Mouse (Mus musculus): ENCODE results near the gene Sit1. TPM values are rescaled to one million over a fixed set of nuclear protein-coding genes. Genes with fewer than 3 reads are reported as not detected.

The Sit1 gene
- polyA plus RNA-seq, 1 experiment, result 17.1 TPM

DNA sequence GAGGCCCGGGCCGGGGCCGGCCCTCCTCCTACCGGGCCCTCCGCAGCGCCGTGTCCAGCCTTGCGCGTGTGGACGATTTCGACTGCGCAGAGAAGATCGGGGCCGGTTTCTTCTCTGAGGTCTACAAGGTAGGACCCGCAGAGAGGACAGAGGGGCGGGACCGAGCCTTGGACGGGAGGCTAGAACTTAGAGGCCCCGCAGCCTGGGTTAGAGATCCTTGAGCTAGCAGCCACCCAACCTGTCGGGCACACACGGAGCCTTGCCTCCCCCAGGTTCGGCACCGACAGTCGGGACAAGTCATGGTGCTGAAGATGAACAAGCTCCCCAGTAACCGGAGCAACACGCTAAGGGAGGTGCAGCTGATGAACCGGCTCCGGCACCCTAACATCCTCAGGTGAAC, 40.0 kb downstream of the Sit1 start:
- Histone ChIP-seq H3K36me3 (ENCODE audit: control insufficient read depth, insufficient read depth, low read length) (peaks cover 23% of the 10 kb centered on the region), H3K27me3 (ENCODE audit: control insufficient read depth, insufficient read depth, low read length) (no peaks in the 10 kb centered on the region), H3K27ac (ENCODE audit: insufficient read depth, low read length) (peak overlapping the region; percentile 19), H3K4me1 (ENCODE audit: control insufficient read depth, insufficient read depth, insufficient read length) (no peaks in the 10 kb centered on the region), H3K4me3 (ENCODE audit: extremely low read depth, insufficient read depth, insufficient read length) (peak overlapping the region; percentile 65)
- 4% methylated on average over 28 of the region's 28 CpGs for WGBS
- DNase-seq (ENCODE audit: low read depth in 1 of 2, low spot score in 2 of 2), result peak in 1 of 2 experiments; percentile 30
- TF ChIP-seq CTCF (IDR thresholded peaks at IDR 0.05; ENCODE audit: extremely low read depth, insufficient read depth, insufficient read length, insufficient replicate concordance), result no peak
- TF ChIP-seq POLR2A (IDR thresholded peaks at IDR 0.05; ENCODE audit: low read depth, low read length), result no peak

DNA sequence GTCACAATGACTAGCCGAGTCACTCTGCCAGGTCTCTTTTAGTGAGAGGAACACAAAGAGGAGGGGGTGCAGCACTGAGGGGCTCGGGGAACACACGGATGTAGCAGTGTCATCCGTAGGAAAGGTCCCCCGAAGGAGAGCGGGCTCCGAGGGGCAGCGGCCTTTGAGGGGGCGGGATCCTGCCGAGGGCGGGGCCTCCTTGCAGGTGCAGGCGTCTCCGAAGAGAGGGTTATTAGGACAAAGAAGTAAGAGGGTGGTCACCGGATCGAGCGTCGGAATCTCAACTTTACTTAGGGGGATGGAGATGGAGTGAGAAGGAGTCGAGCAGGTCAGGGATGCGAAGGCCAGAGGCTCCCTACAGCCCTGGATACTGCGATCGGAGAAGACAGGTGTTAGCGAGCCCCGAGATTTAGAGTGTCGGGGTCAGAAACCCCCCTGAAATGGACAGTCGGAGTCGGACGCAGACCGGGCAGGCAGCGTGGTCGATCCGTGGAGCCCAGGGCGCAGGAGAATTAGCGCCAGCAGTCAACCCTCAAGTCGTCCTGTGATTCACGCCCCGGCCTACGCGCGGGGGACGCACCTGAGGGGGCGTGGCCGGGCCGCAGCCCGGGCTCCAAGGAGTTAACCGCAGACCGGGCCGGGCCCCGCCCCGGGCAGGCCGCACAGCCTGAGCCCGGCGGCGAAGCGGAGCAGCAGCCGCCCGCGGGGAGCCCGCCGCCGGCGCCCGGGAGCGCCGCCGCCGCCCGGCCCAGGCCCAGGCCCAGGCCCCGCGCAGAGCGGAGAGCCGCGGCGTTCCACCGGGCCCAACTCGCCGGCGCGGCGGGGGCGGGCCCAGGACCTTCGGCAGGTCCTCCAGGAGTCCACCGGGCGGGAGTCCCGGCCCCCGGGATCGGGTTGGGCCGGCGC, 40.8 kb downstream of the Sit1 start:
- H3K4me3 ChIP-seq (ENCODE audit: extremely low read depth, insufficient read depth, insufficient read length), result peak overlapping the region; percentile 65
- no peaks in the 10 kb centered on the region for H3K4me1 ChIP-seq (ENCODE audit: control insufficient read depth, insufficient read depth, insufficient read length)
- WGBS, result under 1% methylated on average over 84 of the region's 88 CpGs
- peak overlapping the region; percentile 91 for H3K27ac ChIP-seq (ENCODE audit: insufficient read depth, low read length)
- TF ChIP-seq CTCF (IDR thresholded peaks at IDR 0.05; ENCODE audit: extremely low read depth, insufficient read depth, insufficient read length, insufficient replicate concordance) (no peak), POLR2A (IDR thresholded peaks at IDR 0.05; ENCODE audit: low read depth, low read length) (no peak; the same call in 1 of the 2 replicates)
- peak; percentile 59 to 81 for DNase-seq (ENCODE audit: low read depth in 1 of 2, low spot score in 2 of 2)
- peaks cover 21% of the 10 kb centered on the region for H3K36me3 ChIP-seq (ENCODE audit: control insufficient read depth, insufficient read depth, low read length)
- no peaks in the 10 kb centered on the region for H3K27me3 ChIP-seq (ENCODE audit: control insufficient read depth, insufficient read depth, low read length)

DNA sequence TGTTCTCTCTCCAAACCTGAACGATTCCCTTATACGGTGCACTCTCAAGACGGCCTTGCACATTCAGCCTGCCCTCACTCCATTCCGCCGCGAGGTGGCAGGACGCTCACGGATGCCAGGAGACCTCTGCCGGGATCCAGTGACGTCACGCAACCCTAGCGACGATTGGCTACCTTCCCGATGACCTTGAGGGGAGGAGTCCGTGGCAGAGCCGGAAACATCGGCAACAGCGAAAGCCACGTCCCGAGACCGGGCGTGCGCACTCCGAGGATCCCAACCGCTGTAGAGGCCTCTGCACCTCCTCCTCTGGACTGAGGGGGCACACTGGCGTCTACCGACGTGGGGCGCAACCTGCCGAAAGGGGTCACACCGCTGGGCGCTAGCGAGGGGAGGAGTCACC, 41.5 kb downstream of the Sit1 start:
- DNase-seq (ENCODE audit: low read depth in 1 of 2, low spot score in 2 of 2), result peak; percentile 99
- WGBS, result under 1% methylated on average over 33 of the region's 33 CpGs
- peak overlapping the region; percentile 65 for H3K4me3 ChIP-seq (ENCODE audit: extremely low read depth, insufficient read depth, insufficient read length)
- TF ChIP-seq POLR2A (IDR thresholded peaks at IDR 0.05; ENCODE audit: low read depth, low read length) (peak; percentile 95), CTCF (IDR thresholded peaks at IDR 0.05; ENCODE audit: extremely low read depth, insufficient read depth, insufficient read length, insufficient replicate concordance) (peak; percentile 99)
- peak overlapping the region; percentile 91 for H3K27ac ChIP-seq (ENCODE audit: insufficient read depth, low read length)
- no peaks in the 10 kb centered on the region for H3K4me1 ChIP-seq (ENCODE audit: control insufficient read depth, insufficient read depth, insufficient read length)
- H3K36me3 ChIP-seq (ENCODE audit: control insufficient read depth, insufficient read depth, low read length), result peaks cover 14% of the 10 kb centered on the region
- H3K27me3 ChIP-seq (ENCODE audit: control insufficient read depth, insufficient read depth, low read length), result no peaks in the 10 kb centered on the region

DNA sequence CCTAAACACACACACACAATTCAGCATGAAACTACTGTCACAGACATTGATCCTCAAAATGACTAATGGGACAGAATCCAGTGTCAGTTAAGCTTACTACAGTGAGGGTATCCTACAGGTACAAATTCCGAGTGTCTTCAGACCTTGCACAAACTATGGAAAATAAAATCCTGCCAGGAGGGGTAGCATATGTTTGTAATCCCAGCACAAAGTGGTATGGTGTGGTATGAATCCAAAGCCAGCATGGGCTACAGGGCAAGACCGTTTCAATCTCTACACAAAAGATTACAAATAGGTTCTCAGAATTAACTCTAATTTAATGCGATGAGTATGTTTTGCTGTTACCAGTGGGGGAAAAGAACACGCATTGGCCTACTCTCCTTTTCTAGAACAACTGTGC, 41.9 kb downstream of the Sit1 start, which contains the start of gene Tesk1:
Gene Tesk1, plus strand, starts transcription at position 301 of the 400 bp plus-strand sequence.
- Histone ChIP-seq H3K36me3 (ENCODE audit: control insufficient read depth, insufficient read depth, low read length) (peaks cover 10% of the 10 kb centered on the region), H3K27me3 (ENCODE audit: control insufficient read depth, insufficient read depth, low read length) (no peaks in the 10 kb centered on the region), H3K4me1 (ENCODE audit: control insufficient read depth, insufficient read depth, insufficient read length) (no peaks in the 10 kb centered on the region), H3K27ac (ENCODE audit: insufficient read depth, low read length) (peak within 1 kb of the TSS; percentile 91), H3K4me3 (ENCODE audit: extremely low read depth, insufficient read depth, insufficient read length) (peak within 1 kb of the TSS; percentile 65)
- 31% methylated on average over 4 of the region's 4 CpGs for WGBS
- DNase-seq (ENCODE audit: low read depth in 1 of 2, low spot score in 2 of 2), result no peak
- no peak for TF ChIP-seq POLR2A (IDR thresholded peaks at IDR 0.05; ENCODE audit: low read depth, low read length)
- no peak for TF ChIP-seq CTCF (IDR thresholded peaks at IDR 0.05; ENCODE audit: extremely low read depth, insufficient read depth, insufficient read length, insufficient replicate concordance)

DNA sequence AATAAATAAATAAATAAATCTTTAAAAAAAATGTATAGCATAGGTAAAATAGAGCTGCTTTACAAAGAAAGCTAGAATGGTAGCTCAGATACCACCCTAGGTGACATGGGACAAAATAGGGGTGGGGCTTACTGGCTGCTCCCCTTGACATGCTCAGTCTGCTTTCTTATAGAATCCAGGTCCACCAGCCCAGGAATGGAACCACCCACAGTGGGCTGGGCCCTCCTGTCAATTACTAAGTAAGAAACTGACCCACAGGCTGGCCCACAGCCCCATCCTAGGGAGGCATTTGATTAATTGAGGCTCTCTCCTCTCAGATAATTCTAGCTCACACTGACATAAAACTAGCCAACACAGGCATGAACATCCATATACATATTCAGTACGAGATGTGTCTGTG, 50.7 kb downstream of the Sit1 start:
- Histone ChIP-seq H3K27ac (ENCODE audit: insufficient read depth, low read length) (no peak overlapping the region), H3K36me3 (ENCODE audit: control insufficient read depth, insufficient read depth, low read length) (no peaks in the 10 kb centered on the region), H3K4me3 (ENCODE audit: extremely low read depth, insufficient read depth, insufficient read length) (no peak overlapping the region), H3K4me1 (ENCODE audit: control insufficient read depth, insufficient read depth, insufficient read length) (no peaks in the 10 kb centered on the region), H3K27me3 (ENCODE audit: control insufficient read depth, insufficient read depth, low read length) (peaks cover 2% of the 10 kb centered on the region; the same call in 1 of the 2 replicates)
- DNase-seq (ENCODE audit: low read depth in 1 of 2, low spot score in 2 of 2), result no peak
- 85% methylated on average over 1 of the region's 1 CpGs for WGBS
- TF ChIP-seq CTCF (IDR thresholded peaks at IDR 0.05; ENCODE audit: extremely low read depth, insufficient read depth, insufficient read length, insufficient replicate concordance) (no peak), POLR2A (IDR thresholded peaks at IDR 0.05; ENCODE audit: low read depth, low read length) (no peak)

Other genes starting within 250 kb of the Sit1 start
- gene Atp8b5, start 216.6 kb downstream of the Sit1 start, polyA plus RNA-seq (2012; rRNA removed), result 0.06 and 0.07 TPM in 2 replicates
- gene Rusc2, start 101.8 kb downstream of the Sit1 start, polyA plus RNA-seq (2012; rRNA removed), result 7.4 and 8.5 TPM in 2 replicates
- not detected in 2 replicates for gene Fam166b, start 54.6 kb downstream of the Sit1 start, polyA plus RNA-seq (2012; rRNA removed)
- 49.6 and 64.5 TPM in 2 replicates for gene Tesk1, start 41.8 kb downstream of the Sit1 start, polyA plus RNA-seq (2012; rRNA removed)
- 109 and 140 TPM in 2 replicates for gene Cd72, start 29.1 kb downstream of the Sit1 start, polyA plus RNA-seq (2012; rRNA removed)
- 85.4 and 191 TPM in 2 replicates for gene Ccdc107, start 9.2 kb upstream of the Sit1 start, polyA plus RNA-seq (2012; rRNA removed)
- gene Arhgef39, start 16.0 kb upstream of the Sit1 start, polyA plus RNA-seq (2012; rRNA removed), result 12.7 and 16.8 TPM in 2 replicates
- gene Car9, start 23.2 kb upstream of the Sit1 start, polyA plus RNA-seq (2012; rRNA removed), result 2.0 TPM in 2 replicates
- gene Tpm2, start 40.0 kb upstream of the Sit1 start, polyA plus RNA-seq (2012; rRNA removed), result 11.8 and 13.8 TPM in 2 replicates
- gene Creb3, start 78.6 kb upstream of the Sit1 start, polyA plus RNA-seq (2012; rRNA removed), result 48.8 and 54.0 TPM in 2 replicates
- gene Tln1, start 79.0 kb upstream of the Sit1 start, polyA plus RNA-seq (2012; rRNA removed), result 163 and 208 TPM in 2 replicates
- 42.4 and 44.3 TPM in 2 replicates for gene Rgp1, start 95.0 kb upstream of the Sit1 start, polyA plus RNA-seq (2012; rRNA removed)
- 28.8 and 34.2 TPM in 2 replicates for gene Gba2, start 95.1 kb upstream of the Sit1 start, polyA plus RNA-seq (2012; rRNA removed)
- 0.23 and 0.26 TPM in 2 replicates for gene Msmp, start 100.8 kb upstream of the Sit1 start, polyA plus RNA-seq (2012; rRNA removed)
- gene Npr2, start 148.2 kb upstream of the Sit1 start, polyA plus RNA-seq (2012; rRNA removed), result 10.2 and 13.6 TPM in 2 replicates
- 0.55 and 0.57 TPM in 2 replicates for gene Spag8, start 169.9 kb upstream of the Sit1 start, polyA plus RNA-seq (2012; rRNA removed)
- gene Hint2, start 172.7 kb upstream of the Sit1 start, polyA plus RNA-seq (2012; rRNA removed), result 23.2 and 26.6 TPM in 2 replicates
- 3.8 and 4.5 TPM in 2 replicates for gene Tmem8b, start 185.2 kb upstream of the Sit1 start, polyA plus RNA-seq (2012; rRNA removed)
- gene Fam221b, start 185.4 kb upstream of the Sit1 start, polyA plus RNA-seq (2012; rRNA removed), result not detected in 2 replicates
- gene Olfr70, start 217.1 kb upstream of the Sit1 start, polyA plus RNA-seq (2012; rRNA removed), result not detected in 2 replicates
- not detected in 2 replicates for gene Olfr71, start 226.5 kb upstream of the Sit1 start, polyA plus RNA-seq (2012; rRNA removed)
- 0.69 and 0.79 TPM in 2 replicates for gene Hrct1, start 243.5 kb upstream of the Sit1 start, polyA plus RNA-seq (2012; rRNA removed)
- 0.12 and 0.15 TPM in 2 replicates for gene Spaar, start 246.3 kb upstream of the Sit1 start, polyA plus RNA-seq (2012; rRNA removed)

Data from spleen, adult 2 months (tissue).